Mouse (Mus musculus): Measurements from ENCODE around the gene Catsper2.

The Catsper2 gene

DNA sequence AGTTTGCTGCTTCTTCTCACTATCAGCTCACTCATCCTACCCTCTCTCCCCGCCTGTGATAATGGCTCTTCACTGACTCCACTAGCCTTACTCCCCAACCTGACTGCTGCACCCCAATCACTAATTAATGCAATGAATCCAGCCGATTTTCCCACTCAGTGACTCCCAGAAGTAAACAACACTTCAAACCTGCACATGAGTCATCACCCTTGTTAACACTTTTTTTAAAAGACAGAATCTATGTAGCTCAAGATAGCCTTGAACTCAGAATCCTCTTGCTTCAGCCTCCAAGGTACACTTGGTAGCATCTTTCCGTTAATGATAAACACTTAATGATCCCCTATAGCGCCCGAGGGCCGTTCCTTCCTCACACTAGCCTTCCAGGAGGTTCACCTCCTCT, 59.2 kb downstream of the Catsper2 start:
- peak; percentile 12 for DNase-seq (ENCODE audit: low read depth)

DNA sequence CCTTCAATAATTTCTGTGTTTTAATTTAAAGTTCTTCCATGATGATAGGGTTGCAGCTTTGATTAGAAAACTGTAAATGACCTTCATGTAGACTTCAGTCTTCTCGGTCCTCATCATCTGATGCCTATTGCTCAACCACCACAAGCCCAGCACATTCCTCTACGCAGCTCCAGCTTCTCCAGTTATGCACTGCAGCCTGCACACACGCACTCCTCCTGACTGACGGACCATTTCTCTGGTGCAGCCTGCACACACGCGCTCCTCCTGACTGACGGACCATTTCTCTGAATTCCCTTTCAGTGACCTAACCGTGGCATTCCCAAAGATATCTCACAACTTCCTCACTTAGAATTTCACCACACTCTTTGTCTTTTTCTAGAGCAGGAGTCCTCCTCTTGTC, 60.4 kb downstream of the Catsper2 start:
- DNase-seq (ENCODE audit: low read depth) = no peak

Data from 416B (cell line).